Mouse (Mus musculus) bone marrow macrophage, adult 2 months (primary cell): Measurements from ENCODE around the gene Elmsan1.

Experiments
- CTCF ChIP-seq: IDR thresholded peaks from 2 replicates; pipeline ENCODE4 v1.5.1; 2012; ENCODE audit warnings: low read depth, mild to moderate bottlenecking, low read length, moderate library complexity
- POLR2A ChIP-seq: IDR thresholded peaks from 2 replicates; pipeline ENCODE4 v1.6.1; 2012; ENCODE audit warnings: mild to moderate bottlenecking, low read depth, low read length, borderline replicate concordance

GRCm38 (mm10) chr12:84212297-84212696, 6.4 kb downstream of the Elmsan1 start:
- no peak for TF ChIP-seq POLR2A
- no peak for TF ChIP-seq CTCF
